Mouse (Mus musculus): ENCODE data around the gene Atp4b. TPM values are rescaled to one million over a fixed set of nuclear protein-coding genes. Genes with fewer than 3 reads are reported as not detected.

Gene Atp4b
- not detected in 2 replicates for polyA plus RNA-seq (2012; rRNA removed)
- not detected in 2 replicates for polyA plus RNA-seq (2014; fragmentation: Nextera tagmentation; extraction: Ambion mirVana)

- H3K4me1 ChIP-seq (ENCODE audit: control insufficient read depth, insufficient read depth, low read length) = no peaks in the 10 kb centered on the region
- DNase-seq (ENCODE audit: low spot score) (no peak), ATAC-seq (ENCODE audit: low FRiP score, low read depth) (no peak)
- H3K36me3 ChIP-seq (ENCODE audit: control insufficient read depth, insufficient read depth, low read length) = no peaks in the 10 kb centered on the region
- no peak within 1 kb of the TSS for H3K9ac ChIP-seq (ENCODE audit: low read depth, low read length, severe bottlenecking)
- TF ChIP-seq POLR2A (IDR thresholded peaks at IDR 0.05; ENCODE audit: borderline replicate concordance, extremely low read depth, insufficient read depth, insufficient read length) = no peak
- no peak within 1 kb of the TSS for H3K4me3 ChIP-seq (replicated peaks; ENCODE audit: low read length)
- H3K4me2 ChIP-seq (replicated peaks; ENCODE audit: low read depth, low read length, severe bottlenecking) = no peak within 1 kb of the TSS
- no peaks in the 10 kb centered on the region for H3K9me3 ChIP-seq (ENCODE audit: control insufficient read depth, low read length)
- H3K27ac ChIP-seq (replicated peaks; ENCODE audit: low read depth, low read length) = no peak within 1 kb of the TSS
- 77% methylated on average over 5 of the region's 5 CpGs for WGBS
- H3K27me3 ChIP-seq (ENCODE audit: control insufficient read depth, insufficient read depth, low read length) = no peaks in the 10 kb centered on the region
Measured at GRCm38 (mm10) chr8:13396725-13397124, at the start of gene Atp4b. TSS of gene Atp4b (minus strand) at chr8:13396825.

- Histone ChIP-seq H3K9ac (ENCODE audit: low read depth, low read length, severe bottlenecking) (no peak overlapping the region), H3K4me3 (replicated peaks; ENCODE audit: low read length) (no peak overlapping the region), H3K27ac (replicated peaks; ENCODE audit: low read depth, low read length) (no peak overlapping the region), H3K27me3 (ENCODE audit: control insufficient read depth, insufficient read depth, low read length) (no peaks in the 10 kb centered on the region), H3K4me2 (replicated peaks; ENCODE audit: low read depth, low read length, severe bottlenecking) (no peak overlapping the region), H3K9me3 (ENCODE audit: control insufficient read depth, low read length) (no peaks in the 10 kb centered on the region), H3K4me1 (ENCODE audit: control insufficient read depth, insufficient read depth, low read length) (no peaks in the 10 kb centered on the region), H3K36me3 (ENCODE audit: control insufficient read depth, insufficient read depth, low read length) (no peaks in the 10 kb centered on the region)
- no peak for TF ChIP-seq POLR2A (IDR thresholded peaks at IDR 0.05; ENCODE audit: borderline replicate concordance, extremely low read depth, insufficient read depth, insufficient read length)
- 86% methylated on average over 2 of the region's 2 CpGs for WGBS
- no peak for DNase-seq (ENCODE audit: low spot score)
- ATAC-seq (ENCODE audit: low FRiP score, low read depth) = no peak
Measured at GRCm38 (mm10) chr8:13442152-13442551, 45.5 kb upstream of the Atp4b start.

- no peak for ATAC-seq (ENCODE audit: low FRiP score, low read depth)
- H3K4me2 ChIP-seq (replicated peaks; ENCODE audit: low read depth, low read length, severe bottlenecking) = no peak overlapping the region
- no peak for DNase-seq (ENCODE audit: low spot score)
- no peak overlapping the region for H3K27ac ChIP-seq (replicated peaks; ENCODE audit: low read depth, low read length)
- no peak overlapping the region for H3K4me3 ChIP-seq (replicated peaks; ENCODE audit: low read length)
- 68% methylated on average over 2 of the region's 2 CpGs for WGBS
- H3K9me3 ChIP-seq (ENCODE audit: control insufficient read depth, low read length) = no peaks in the 10 kb centered on the region
- H3K9ac ChIP-seq (ENCODE audit: low read depth, low read length, severe bottlenecking) = no peak overlapping the region
- H3K4me1 ChIP-seq (ENCODE audit: control insufficient read depth, insufficient read depth, low read length) = no peaks in the 10 kb centered on the region
- peaks cover 14% of the 10 kb centered on the region; the same call in 1 of the 2 replicates for H3K27me3 ChIP-seq (ENCODE audit: control insufficient read depth, insufficient read depth, low read length)
- H3K36me3 ChIP-seq (ENCODE audit: control insufficient read depth, insufficient read depth, low read length) = no peaks in the 10 kb centered on the region
- TF ChIP-seq POLR2A (IDR thresholded peaks at IDR 0.05; ENCODE audit: borderline replicate concordance, extremely low read depth, insufficient read depth, insufficient read length) = no peak
Measured at GRCm38 (mm10) chr8:13437531-13437930, 40.9 kb upstream of the Atp4b start.

GRCm38 (mm10) chr8:13436052-13436451 lies 39.4 kb upstream of the Atp4b start:
- H3K9ac ChIP-seq (ENCODE audit: low read depth, low read length, severe bottlenecking) = no peak overlapping the region
- no peak for TF ChIP-seq POLR2A (IDR thresholded peaks at IDR 0.05; ENCODE audit: borderline replicate concordance, extremely low read depth, insufficient read depth, insufficient read length)
- H3K9me3 ChIP-seq (ENCODE audit: control insufficient read depth, low read length) = no peaks in the 10 kb centered on the region
- peaks cover 14% of the 10 kb centered on the region; the same call in 1 of the 2 replicates for H3K27me3 ChIP-seq (ENCODE audit: control insufficient read depth, insufficient read depth, low read length)
- H3K4me2 ChIP-seq (replicated peaks; ENCODE audit: low read depth, low read length, severe bottlenecking) = no peak overlapping the region
- ATAC-seq (ENCODE audit: low FRiP score, low read depth) (no peak), DNase-seq (ENCODE audit: low spot score) (no peak)
- no peak overlapping the region for H3K27ac ChIP-seq (replicated peaks; ENCODE audit: low read depth, low read length)
- H3K4me1 ChIP-seq (ENCODE audit: control insufficient read depth, insufficient read depth, low read length) = no peaks in the 10 kb centered on the region
- no peak overlapping the region for H3K4me3 ChIP-seq (replicated peaks; ENCODE audit: low read length)
- H3K36me3 ChIP-seq (ENCODE audit: control insufficient read depth, insufficient read depth, low read length) = no peaks in the 10 kb centered on the region
- WGBS = 10% methylated on average over 8 of the region's 8 CpGs

GRCm38 (mm10) chr8:13434889-13435288 lies 38.3 kb upstream of the Atp4b start, which contains the start of gene Tmem255b:
TSS of gene Tmem255b (plus strand) at chr8:13435189.
- Histone ChIP-seq H3K4me3 (replicated peaks; ENCODE audit: low read length) (no peak within 1 kb of the TSS), H3K27me3 (ENCODE audit: control insufficient read depth, insufficient read depth, low read length) (peaks cover 14% of the 10 kb centered on the region; the same call in 1 of the 2 replicates), H3K27ac (replicated peaks; ENCODE audit: low read depth, low read length) (no peak within 1 kb of the TSS), H3K4me1 (ENCODE audit: control insufficient read depth, insufficient read depth, low read length) (no peaks in the 10 kb centered on the region), H3K9me3 (ENCODE audit: control insufficient read depth, low read length) (no peaks in the 10 kb centered on the region), H3K36me3 (ENCODE audit: control insufficient read depth, insufficient read depth, low read length) (no peaks in the 10 kb centered on the region), H3K9ac (ENCODE audit: low read depth, low read length, severe bottlenecking) (no peak within 1 kb of the TSS), H3K4me2 (replicated peaks; ENCODE audit: low read depth, low read length, severe bottlenecking) (no peak within 1 kb of the TSS)
- DNase-seq (ENCODE audit: low spot score) (no peak), ATAC-seq (ENCODE audit: low FRiP score, low read depth) (no peak)
- TF ChIP-seq POLR2A (IDR thresholded peaks at IDR 0.05; ENCODE audit: borderline replicate concordance, extremely low read depth, insufficient read depth, insufficient read length) = no peak
- WGBS = 20% methylated on average over 10 of the region's 10 CpGs
